Mouse (Mus musculus) MEL (cell line): ENCODE results near the gene Pou3f1. TPM values are rescaled to one million over a fixed set of nuclear protein-coding genes. Genes with fewer than 3 reads are reported as not detected.

Experiments
- DNase-seq: peaks from one replicate; pipeline ENCODE4 v3.0.0; 2011; ENCODE audit warnings: low read depth, low spot score
- H3K27ac ChIP-seq: 2 replicates; pipeline ENCODE4 v1.5.1; 2012; ENCODE audit warnings: low read depth, mild to moderate bottlenecking, control low read depth, low read length, moderate library complexity; ENCODE audit not compliant: control insufficient read depth
- H3K27me3 ChIP-seq, 2 experiments: fragments of 150-350 bp in 1 of 2; sonication (generic) in 1 of 2; 2 replicates each; pipeline ENCODE4 v1.6.1; 2012; ENCODE audit warnings: low read length in 2 of 2, mild to moderate bottlenecking in 2 of 2, improper control_type of control experiment in 1 of 2, moderate library complexity in 1 of 2; ENCODE audit not compliant: insufficient read depth in 2 of 2, control insufficient read depth in 1 of 2
- H3K36me3 ChIP-seq, 2 experiments: 2 replicates each; pipeline ENCODE4 v1.6.1; 2012 to 2014; ENCODE audit warnings: low read length in 2 of 2, improper control_type of control experiment in 1 of 2, inconsistent platforms in 1 of 2, mild to moderate bottlenecking in 1 of 2; ENCODE audit not compliant: insufficient read depth in 2 of 2, control insufficient read depth in 1 of 2
- H3K4me1 ChIP-seq, 2 experiments: fragments of 150-350 bp in 1 of 2; sonication (generic) in 1 of 2; 2 replicates each; pipeline ENCODE4 v1.6.1; 2012; ENCODE audit warnings: low read length in 2 of 2, improper control_type of control experiment in 1 of 2, mild to moderate bottlenecking in 1 of 2; ENCODE audit not compliant: insufficient read depth in 2 of 2, control insufficient read depth in 1 of 2
- H3K4me3 ChIP-seq, 2 experiments: fragments of 150-350 bp in 1 of 2; sonication (generic) in 1 of 2; 2 replicates each; pipeline ENCODE4 v1.5.1; 2012; ENCODE audit warnings: low read depth in 2 of 2, low read length in 2 of 2, mild to moderate bottlenecking in 2 of 2, moderate library complexity in 2 of 2, control low read depth in 1 of 2, improper control_type of control experiment in 1 of 2; ENCODE audit not compliant: control insufficient read depth in 1 of 2, insufficient read depth in 1 of 2
- H3K79me2 ChIP-seq: 2 replicates; pipeline ENCODE4 v1.6.1; 2012; ENCODE audit warnings: mild to moderate bottlenecking, low read length, moderate library complexity; ENCODE audit not compliant: control insufficient read depth, poor library complexity, insufficient read depth
- H3K9ac ChIP-seq: 2 replicates; pipeline ENCODE4 v1.6.1; 2012; ENCODE audit warnings: low read depth, mild to moderate bottlenecking, control low read depth, low read length, moderate library complexity; ENCODE audit not compliant: control insufficient read depth, poor library complexity, severe bottlenecking
- H3K9me3 ChIP-seq: fragments of 150-350 bp; sonication (generic); replicated peaks from 2 replicates; pipeline ENCODE4 v1.6.1; 2012; ENCODE audit warnings: mild to moderate bottlenecking, low read length, improper control_type of control experiment, moderate library complexity; ENCODE audit not compliant: insufficient read depth
- CTCF ChIP-seq, 3 experiments: IDR thresholded peaks in 2 of 3; conservative IDR thresholded peaks in 1 of 3; 2 replicates each; pipeline ENCODE4 v1.5.1; 2011 to 2012; ENCODE audit warnings: low read length in 3 of 3, low read depth in 2 of 3, mild to moderate bottlenecking in 2 of 3, improper control_type of control experiment in 1 of 3, inconsistent platforms in 1 of 3, mixed read lengths in 1 of 3, moderate library complexity in 1 of 3; ENCODE audit not compliant: control insufficient read depth in 1 of 3, insufficient read depth in 1 of 3, poor library complexity in 1 of 3, severe bottlenecking in 1 of 3
- E2F4 ChIP-seq: IDR thresholded peaks from 2 replicates; pipeline ENCODE4 v1.6.1; 2011; ENCODE audit warnings: low read depth, low read length, improper control_type of control experiment, borderline replicate concordance
- ELF1 ChIP-seq: IDR thresholded peaks from 2 replicates; pipeline ENCODE4 v1.6.1; 2014; ENCODE audit warnings: low read depth, mild to moderate bottlenecking, inconsistent platforms, low read length, improper control_type of control experiment, moderate library complexity
- EP300 ChIP-seq, 2 experiments: IDR thresholded peaks; 2 replicates each; pipeline ENCODE4 v1.6.1; 2011; ENCODE audit warnings: improper control_type of control experiment in 2 of 2, low read length in 2 of 2, low read depth in 1 of 2, mild to moderate bottlenecking in 1 of 2
- ETS1 ChIP-seq: IDR thresholded peaks from 2 replicates; pipeline ENCODE4 v1.6.1; 2012; ENCODE audit warnings: low read depth, mild to moderate bottlenecking, inconsistent platforms, low read length, improper control_type of control experiment, moderate library complexity
- GABPA ChIP-seq: IDR thresholded peaks from 2 replicates; pipeline ENCODE4 v1.6.1; 2012; ENCODE audit warnings: low read depth, mild to moderate bottlenecking, inconsistent platforms, low read length, improper control_type of control experiment, moderate library complexity
- JUND ChIP-seq: IDR thresholded peaks from 2 replicates; pipeline ENCODE4 v1.6.1; 2011; ENCODE audit warnings: low read depth, mild to moderate bottlenecking, improper control_type of control experiment, low read length
- KAT2A ChIP-seq: conservative IDR thresholded peaks from 2 replicates; pipeline ENCODE4 v1.6.1; 2012; ENCODE audit warnings: low read depth, low read length, improper control_type of control experiment, inconsistent platforms
- MAFK ChIP-seq: IDR thresholded peaks from 2 replicates; pipeline ENCODE4 v1.6.1; 2011; ENCODE audit warnings: low read depth, mild to moderate bottlenecking, low read length, improper control_type of control experiment, borderline replicate concordance
- MAX ChIP-seq: IDR thresholded peaks from 2 replicates; pipeline ENCODE4 v1.6.1; 2011; ENCODE audit warnings: low read length, improper control_type of control experiment
- MAZ ChIP-seq: IDR thresholded peaks from 2 replicates; pipeline ENCODE4 v1.6.1; 2012; ENCODE audit warnings: low read depth, mild to moderate bottlenecking, inconsistent platforms, low read length, improper control_type of control experiment
- MXI1 ChIP-seq: IDR thresholded peaks from 2 replicates; pipeline ENCODE4 v1.6.1; 2011; ENCODE audit warnings: mild to moderate bottlenecking, low read depth, low read length, improper control_type of control experiment
- MYC ChIP-seq: IDR thresholded peaks from 2 replicates; pipeline ENCODE4 v1.6.1; 2011; ENCODE audit warnings: low read depth, mild to moderate bottlenecking, low read length, improper control_type of control experiment, moderate library complexity
- NELFE ChIP-seq: IDR thresholded peaks from 2 replicates; pipeline ENCODE4 v1.6.1; 2011; ENCODE audit warnings: low read depth, low read length, improper control_type of control experiment
- NRF1 ChIP-seq: IDR thresholded peaks from 2 replicates; pipeline ENCODE4 v1.6.1; 2014; ENCODE audit warnings: low read depth, mild to moderate bottlenecking, inconsistent platforms, low read length, improper control_type of control experiment, moderate library complexity; ENCODE audit not compliant: poor library complexity, insufficient read depth, severe bottlenecking
- POLR2A ChIP-seq, 2 experiments: IDR thresholded peaks; 2 replicates each; pipeline ENCODE4 v1.6.1; 2011 to 2012; ENCODE audit warnings: low read length in 2 of 2, mild to moderate bottlenecking in 2 of 2, control low read depth in 1 of 2, improper control_type of control experiment in 1 of 2, low read depth in 1 of 2, moderate library complexity in 1 of 2; ENCODE audit not compliant: control insufficient read depth in 1 of 2, insufficient read depth in 1 of 2, poor library complexity in 1 of 2
- POLR2AphosphoS2 ChIP-seq: IDR thresholded peaks from 2 replicates; pipeline ENCODE4 v1.6.1; 2011; ENCODE audit warnings: low read length, improper control_type of control experiment
- RAD21 ChIP-seq: IDR thresholded peaks from 2 replicates; pipeline ENCODE4 v1.6.1; 2011; ENCODE audit warnings: mild to moderate bottlenecking, low read depth, low read length, improper control_type of control experiment
- RCOR1 ChIP-seq: IDR thresholded peaks from 2 replicates; pipeline ENCODE4 v1.6.1; 2012; ENCODE audit warnings: low read depth, mild to moderate bottlenecking, inconsistent platforms, low read length, improper control_type of control experiment
- SIN3A ChIP-seq: IDR thresholded peaks from 2 replicates; pipeline ENCODE4 v1.6.1; 2012; ENCODE audit warnings: low read length, improper control_type of control experiment, inconsistent platforms
- TAL1 ChIP-seq: IDR thresholded peaks from 2 replicates; pipeline ENCODE4 v1.6.1; 2012; ENCODE audit warnings: mild to moderate bottlenecking, inconsistent platforms, low read length, moderate library complexity, mixed read lengths
- TBP ChIP-seq: IDR thresholded peaks from 2 replicates; pipeline ENCODE4 v1.8.0; 2011; ENCODE audit warnings: low read depth, low read length, improper control_type of control experiment
- UBTF ChIP-seq: IDR thresholded peaks from 2 replicates; pipeline ENCODE4 v1.6.1; 2012; ENCODE audit warnings: low read depth, mild to moderate bottlenecking, inconsistent platforms, low read length, improper control_type of control experiment, moderate library complexity, borderline replicate concordance; ENCODE audit not compliant: insufficient read depth
- ZKSCAN1 ChIP-seq: IDR thresholded peaks from 2 replicates; pipeline ENCODE4 v1.6.1; 2012; ENCODE audit warnings: low read depth, mild to moderate bottlenecking, inconsistent platforms, low read length, improper control_type of control experiment, moderate library complexity
- polyA plus RNA-seq, 2 experiments: library from polyadenylated mRNA; stranded (reverse) in 1 of 2; unstranded in 1 of 2; fragments of >175 nt in 1 of 2; fragments of >200 nt in 1 of 2; gene quantifications; 2 replicates each; pipeline versions ENCODE4 v1.2.1 to v1.2.4; 2012; ENCODE audit warnings: low replicate concordance in 2 of 2, low read depth in 1 of 2; ENCODE audit not compliant: insufficient read length in 2 of 2, insufficient read depth in 1 of 2, missing spikeins in 1 of 2
- total RNA-seq: library from RNA; depleted of rRNA; stranded (reverse); fragments of 300-350 nt; gene quantifications from 2 replicates; pipeline ENCODE4 v1.2.3, GENCODE M21; 2012

Pou3f1 gene
- total and polyA plus RNA-seq, 3 experiments: not detected

DNA sequence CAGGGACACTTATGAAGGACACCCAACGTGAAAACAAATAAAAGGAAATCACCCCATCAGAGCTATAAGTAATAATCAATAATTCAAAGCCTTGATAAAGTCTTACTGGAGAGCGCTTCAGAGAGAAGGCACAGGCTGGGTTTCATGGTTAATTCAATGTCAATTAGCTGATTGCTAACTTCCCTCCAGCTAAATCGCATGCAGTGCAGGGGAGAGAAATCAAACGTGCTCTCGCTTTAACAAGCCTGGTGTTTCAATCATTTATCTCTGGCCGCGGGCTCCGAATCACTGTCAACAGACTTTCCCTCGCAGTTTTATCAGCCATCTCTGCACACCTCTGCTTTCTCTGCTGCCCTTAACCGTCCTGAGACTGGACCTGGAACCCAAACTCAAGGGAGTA is 23.8 kb upstream of the Pou3f1 start:
- no peak overlapping the region for H3K4me3 ChIP-seq
- H3K4me1 ChIP-seq: no peaks in the 10 kb centered on the region
- H3K27me3 ChIP-seq: no peaks in the 10 kb centered on the region
- H3K27ac ChIP-seq: no peak overlapping the region
- no peaks in the 10 kb centered on the region for H3K9me3 ChIP-seq
- no peaks in the 10 kb centered on the region for H3K36me3 ChIP-seq
- H3K9ac ChIP-seq: no peak overlapping the region
- H3K79me2 ChIP-seq: no peaks in the 10 kb centered on the region
- TF ChIP-seq NELFE: no peak
- no peak for TF ChIP-seq CTCF (IDR thresholded peaks at IDR 0.05 in 2 of 3, conservative IDR thresholded peaks at IDR 0.05 in 1 of 3; ENCODE audit: control insufficient read depth in 1 of 3, insufficient read depth in 1 of 3, low read depth in 2 of 3, low read length in 3 of 3, poor library complexity in 1 of 3, severe bottlenecking in 1 of 3)
- TF ChIP-seq E2F4: no peak
- no peak for TF ChIP-seq MAX
- TF ChIP-seq SIN3A: no peak
- DNase-seq: no peak

DNA sequence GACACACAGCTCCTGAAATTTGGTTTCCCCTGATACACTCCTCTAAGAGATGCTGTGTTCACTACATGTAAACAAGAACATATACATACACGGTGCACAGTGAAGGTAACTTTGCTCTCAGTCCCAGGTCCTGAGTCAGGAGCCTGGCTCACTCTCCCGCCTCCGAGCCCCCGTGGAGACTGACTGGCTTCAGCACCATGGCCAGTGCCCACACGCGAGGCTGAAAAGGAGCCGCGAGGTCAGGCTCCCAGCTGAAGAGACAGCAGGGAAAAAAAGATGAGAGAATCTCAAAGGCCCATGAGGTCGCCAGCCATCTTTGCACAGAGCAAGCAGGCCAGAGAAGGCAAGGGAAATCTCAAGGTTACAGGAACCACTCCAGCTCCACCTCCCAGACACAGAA is 23.3 kb upstream of the Pou3f1 start:
- H3K27me3 ChIP-seq: no peaks in the 10 kb centered on the region
- DNase-seq: peak; percentile 28

GRCm38 (mm10) chr4:124639715-124640114 is 16.9 kb upstream of the Pou3f1 start:
- no peak for TF ChIP-seq MYC
- no peak for TF ChIP-seq NRF1
- no peak for TF ChIP-seq KAT2A
- TF ChIP-seq TBP: no peak
- TF ChIP-seq GABPA: no peak
- TF ChIP-seq POLR2A (IDR thresholded peaks at IDR 0.05; ENCODE audit: control insufficient read depth in 1 of 2, insufficient read depth in 1 of 2, low read depth in 1 of 2, low read length in 2 of 2, poor library complexity in 1 of 2): no peak
- no peak for TF ChIP-seq MXI1
- TF ChIP-seq CTCF (IDR thresholded peaks at IDR 0.05 in 2 of 3, conservative IDR thresholded peaks at IDR 0.05 in 1 of 3; ENCODE audit: control insufficient read depth in 1 of 3, insufficient read depth in 1 of 3, low read depth in 2 of 3, low read length in 3 of 3, poor library complexity in 1 of 3, severe bottlenecking in 1 of 3): no peak
- no peak for TF ChIP-seq JUND
- TF ChIP-seq ELF1: no peak
- TF ChIP-seq TAL1: no peak
- no peak for TF ChIP-seq ZKSCAN1
- H3K79me2 ChIP-seq: no peaks in the 10 kb centered on the region
- no peaks in the 10 kb centered on the region for H3K27me3 ChIP-seq
- H3K9me3 ChIP-seq: no peaks in the 10 kb centered on the region
- H3K27ac ChIP-seq: no peak overlapping the region
- H3K4me3 ChIP-seq: no peak overlapping the region
- no peak for DNase-seq
- peaks cover 0 to under 1% of the 10 kb centered on the region in 2 experiments; a peak in 1 of 4 replicates for H3K36me3 ChIP-seq
- H3K4me1 ChIP-seq: peaks cover 0 to under 1% of the 10 kb centered on the region in 2 experiments; a peak in 1 of 4 replicates
- H3K9ac ChIP-seq: no peak overlapping the region

More for the DNA sequence above, 23.3 kb upstream of the Pou3f1 start:
- Histone ChIP-seq H3K9ac (no peak overlapping the region), H3K4me3 (no peak overlapping the region), H3K79me2 (no peaks in the 10 kb centered on the region), H3K36me3 (no peaks in the 10 kb centered on the region), H3K27ac (no peak overlapping the region), H3K9me3 (no peaks in the 10 kb centered on the region), H3K4me1 (no peaks in the 10 kb centered on the region)
- TF ChIP-seq MAZ (no peak), MAFK (no peak), CTCF (IDR thresholded peaks at IDR 0.05 in 2 of 3, conservative IDR thresholded peaks at IDR 0.05 in 1 of 3; ENCODE audit: control insufficient read depth in 1 of 3, insufficient read depth in 1 of 3, low read depth in 2 of 3, low read length in 3 of 3, poor library complexity in 1 of 3, severe bottlenecking in 1 of 3) (no peak), POLR2AphosphoS2 (no peak), UBTF (no peak), E2F4 (no peak), MAX (no peak), MYC (no peak), GABPA (no peak), RCOR1 (no peak), KAT2A (no peak), RAD21 (no peak), ELF1 (no peak), ETS1 (no peak), MXI1 (no peak), EP300 (IDR thresholded peaks at IDR 0.05; ENCODE audit: low read depth in 1 of 2, low read length in 2 of 2) (no peak)
